Mouse (Mus musculus) intestine, postnatal 0 days (tissue): Measurements from ENCODE around the gene Phyhd1. TPM values are rescaled to one million over a fixed set of nuclear protein-coding genes. Genes with fewer than 3 reads are reported as not detected.

ENCODE experiments used
- ATAC-seq: fragments of 200-750 bp; cut with Nextera tagmentation; 2 replicates; pipeline ENCODE4 v1.8.0; 2017; ENCODE audit warnings: mild to moderate bottlenecking, moderate TSS enrichment, moderate library complexity
- H3K27ac ChIP-seq: fragments of 300-500 bp; sonication (generic); 2 replicates; pipeline ENCODE4 v1.5.1; 2014; ENCODE audit warnings: mild to moderate bottlenecking, low read depth, low read length, moderate library complexity
- H3K27me3 ChIP-seq: fragments of 300-500 bp; sonication (generic); replicated peaks from 2 replicates; pipeline ENCODE4 v1.6.1; 2014; ENCODE audit warnings: low read length, mixed read lengths; ENCODE audit not compliant: control insufficient read depth, insufficient read depth
- H3K36me3 ChIP-seq: fragments of 300-500 bp; sonication (generic); 2 replicates; pipeline ENCODE4 v1.6.1; 2014; ENCODE audit warnings: mild to moderate bottlenecking, moderate library complexity; ENCODE audit not compliant: control insufficient read depth, insufficient read depth
- H3K4me1 ChIP-seq: fragments of 300-500 bp; sonication (generic); replicated peaks from 2 replicates; pipeline ENCODE4 v1.6.1; 2014; ENCODE audit warnings: antibody characterized with exemption, low read length, mixed read lengths; ENCODE audit not compliant: control insufficient read depth, insufficient read depth
- H3K4me2 ChIP-seq: fragments of 300-500 bp; sonication (generic); replicated peaks from 2 replicates; pipeline ENCODE4 v1.6.1; 2014; ENCODE audit warnings: low read depth, mild to moderate bottlenecking, moderate library complexity
- H3K4me3 ChIP-seq: fragments of 300-500 bp; sonication (generic); 2 replicates; pipeline ENCODE4 v1.5.1; 2014; ENCODE audit warnings: low read depth, low read length
- H3K9ac ChIP-seq: fragments of 300-500 bp; sonication (generic); 2 replicates; pipeline ENCODE4 v1.6.1; 2014; ENCODE audit warnings: mild to moderate bottlenecking, low read depth, low read length
- H3K9me3 ChIP-seq: fragments of 300-500 bp; sonication (generic); 2 replicates; pipeline ENCODE4 v1.6.1; 2016; ENCODE audit warnings: mixed run types; ENCODE audit not compliant: control insufficient read depth
- CTCF ChIP-seq: sonication (generic); IDR thresholded peaks from 2 replicates; pipeline ENCODE4 v1.5.1; 2016; ENCODE audit warnings: low read depth, mild to moderate bottlenecking, control low read depth, antibody characterized with exemption, moderate library complexity
- WGBS: fragments of 180-500 bp; shearing (Covaris S2); extraction: QIAGEN DNeasy Blood & Tissue Kit; methylation state at CpG from one replicate; pipeline ENCODE4 v1.1.7; 2014; 5-methylcytosine and 5-hydroxymethylcytosine counted together
- polyA plus RNA-seq: library from polyadenylated mRNA; unstranded; fragments of >200 nt; fragmentation: Nextera tagmentation; extraction: Ambion mirVana; gene quantifications from 2 replicates; pipeline ENCODE4 v1.2.1, GENCODE M21; 2015

Phyhd1 gene
- polyA plus RNA-seq, 1 experiment from 2014 or later, result 3.1 TPM

DNA sequence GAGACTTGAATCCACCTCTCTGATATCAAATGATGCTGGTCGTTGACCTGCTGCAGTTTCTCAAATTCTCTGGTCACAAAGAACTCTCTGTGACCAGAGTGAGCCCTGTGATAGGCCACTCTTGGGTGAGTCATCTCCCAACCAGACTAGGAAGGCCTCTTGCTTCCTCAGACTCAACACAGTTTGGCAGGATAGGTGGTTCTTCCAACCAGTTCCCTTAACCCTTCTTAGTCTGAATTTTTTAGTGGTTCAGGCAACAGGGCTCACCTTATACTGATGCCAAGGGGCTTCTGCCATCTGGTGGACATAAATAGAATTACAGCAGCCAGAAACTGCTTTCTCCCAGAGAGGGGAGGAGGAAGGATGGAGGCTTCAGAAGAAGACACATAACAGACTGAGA is 4.1 kb downstream of the Phyhd1 start:
- no peak overlapping the region for H3K27ac ChIP-seq
- H3K9me3 ChIP-seq, result no peaks in the 10 kb centered on the region
- H3K27me3 ChIP-seq, result no peaks in the 10 kb centered on the region
- no peak overlapping the region for H3K9ac ChIP-seq
- H3K4me3 ChIP-seq, result no peak overlapping the region
- H3K36me3 ChIP-seq, result no peaks in the 10 kb centered on the region
- H3K4me1 ChIP-seq, result 0 out of 2 replicates have a peak, but pooled peaks cover 12% of the 10 kb centered on the region
- peak; percentile 96 for TF ChIP-seq CTCF
- ATAC-seq, result peak; percentile 89
- H3K4me2 ChIP-seq, result no peak overlapping the region
- WGBS, result 3% methylated on average over 1 of the region's 1 CpGs

DNA sequence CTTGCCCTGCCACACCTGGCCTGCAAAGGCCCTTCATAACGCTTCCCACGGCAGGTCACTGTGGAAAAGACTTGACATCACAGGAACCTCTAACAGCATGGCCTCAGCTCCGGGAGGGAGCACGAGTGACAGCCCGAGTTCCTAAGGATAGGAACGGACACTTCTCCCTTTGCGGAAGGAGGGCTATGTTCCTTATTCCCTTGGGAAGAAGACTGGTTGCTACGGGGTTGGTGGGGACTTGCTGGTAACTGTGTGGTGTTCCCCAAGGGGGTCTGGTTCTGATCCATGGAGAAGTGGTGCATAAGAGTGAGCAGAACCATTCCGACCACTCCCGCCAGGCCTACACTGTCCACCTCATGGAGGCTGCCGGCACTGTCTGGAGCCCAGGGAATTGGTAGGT is 14.7 kb downstream of the Phyhd1 start, which contains the start of gene Gm28038:
Gene Gm28038 (plus strand): TSS at position 301 of the 400 bp plus-strand sequence.
- Histone ChIP-seq H3K9ac (no peak within 1 kb of the TSS), H3K4me1 (peaks cover 7% of the 10 kb centered on the region; the same call in 1 of the 2 replicates), H3K27ac (no peak within 1 kb of the TSS), H3K4me3 (no peak within 1 kb of the TSS), H3K36me3 (0 out of 2 replicates have a peak, but pooled peaks cover 5% of the 10 kb centered on the region), H3K27me3 (no peaks in the 10 kb centered on the region), H3K9me3 (no peaks in the 10 kb centered on the region), H3K4me2 (no peak within 1 kb of the TSS)
- no peak for ATAC-seq
- 87% methylated on average over 11 of the region's 11 CpGs for WGBS
- TF ChIP-seq CTCF, result no peak

DNA sequence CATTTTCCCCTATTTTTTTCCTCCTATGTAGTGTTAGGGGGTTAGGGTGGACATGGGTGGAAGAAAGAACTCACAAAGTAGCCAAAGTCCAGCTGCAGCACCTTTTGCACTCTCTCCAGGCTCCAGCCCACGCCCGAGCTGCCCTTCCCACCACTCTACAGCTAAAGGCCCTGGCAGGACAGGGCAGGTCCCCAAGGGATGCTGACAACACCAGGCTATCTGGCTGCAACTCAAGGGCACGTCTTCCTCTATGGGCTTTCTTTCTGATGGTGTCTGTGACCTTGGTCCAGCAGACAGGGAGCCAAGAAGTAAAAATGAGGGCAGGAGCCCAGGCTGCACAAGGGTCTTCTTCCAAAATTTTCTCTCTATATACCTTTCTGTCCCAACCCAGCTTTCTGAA is 15.6 kb downstream of the Phyhd1 start:
- ATAC-seq, result no peak
- TF ChIP-seq CTCF, result no peak
- Histone ChIP-seq H3K9me3 (no peaks in the 10 kb centered on the region), H3K4me2 (no peak overlapping the region), H3K27me3 (no peaks in the 10 kb centered on the region), H3K27ac (no peak overlapping the region), H3K4me3 (no peak overlapping the region), H3K4me1 (peaks cover 7% of the 10 kb centered on the region; the same call in 1 of the 2 replicates), H3K9ac (no peak overlapping the region), H3K36me3 (0 out of 2 replicates have a peak, but pooled peaks cover 5% of the 10 kb centered on the region)
- 61% methylated on average over 3 of the region's 3 CpGs for WGBS

DNA sequence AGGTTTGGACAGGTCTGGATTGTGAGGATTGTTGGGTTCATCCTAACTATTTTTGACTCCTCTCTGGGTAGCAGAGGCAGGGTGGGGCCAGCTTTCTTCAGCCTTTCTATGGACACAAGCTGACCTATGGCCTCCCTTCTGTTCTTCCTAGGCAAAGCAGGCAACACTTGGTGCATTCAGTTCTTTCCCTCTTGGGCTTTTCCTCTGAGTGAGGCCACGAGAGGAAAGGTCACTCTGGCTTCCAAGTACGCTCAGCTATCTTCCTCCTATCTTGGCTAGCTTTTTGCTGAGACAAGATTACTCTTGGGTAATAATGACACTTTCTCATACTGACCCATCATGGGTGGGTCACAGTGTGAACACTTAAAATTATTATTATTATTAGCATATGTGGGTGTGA is 17.2 kb downstream of the Phyhd1 start:
- no peak for TF ChIP-seq CTCF
- H3K36me3 ChIP-seq, result 0 out of 2 replicates have a peak, but pooled peaks cover 5% of the 10 kb centered on the region
- peaks cover 7% of the 10 kb centered on the region; the same call in 1 of the 2 replicates for H3K4me1 ChIP-seq
- H3K9ac ChIP-seq, result no peak overlapping the region
- H3K4me2 ChIP-seq, result no peak overlapping the region
- H3K9me3 ChIP-seq, result no peaks in the 10 kb centered on the region
- 60% methylated on average over 2 of the region's 2 CpGs for WGBS
- ATAC-seq, result no peak
- peak overlapping the region; percentile 15; the same call in 1 of the 2 replicates for H3K27ac ChIP-seq
- no peaks in the 10 kb centered on the region for H3K27me3 ChIP-seq
- no peak overlapping the region for H3K4me3 ChIP-seq

DNA sequence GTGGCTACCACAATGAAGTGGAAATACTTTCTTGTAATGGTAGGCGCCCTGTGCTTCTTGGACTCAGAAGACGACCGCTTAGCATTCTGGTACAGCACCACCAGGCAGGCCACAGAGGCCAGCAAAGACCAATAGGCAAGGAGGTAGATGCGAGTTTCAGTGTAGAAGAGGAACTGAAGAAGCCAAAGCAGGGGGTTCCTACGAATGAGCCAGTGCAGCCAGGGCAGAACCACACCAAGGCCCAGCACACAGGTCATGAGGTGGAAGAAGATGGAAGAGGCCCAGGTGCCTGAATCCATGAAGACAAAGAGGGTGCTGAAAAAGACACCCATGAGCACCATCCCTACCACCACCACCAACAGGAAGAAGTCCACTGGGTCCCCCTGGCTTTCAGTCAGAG is 19.0 kb downstream of the Phyhd1 start:
- ATAC-seq, result no peak
- H3K4me2 ChIP-seq, result peak overlapping the region; percentile 93
- H3K9ac ChIP-seq, result 0 out of 2 replicates have a peak overlapping the region, but pooled peaks have one; percentile 70
- WGBS, result 87% methylated on average over 5 of the region's 5 CpGs
- H3K27ac ChIP-seq, result no peak overlapping the region
- TF ChIP-seq CTCF, result no peak
- H3K9me3 ChIP-seq, result no peaks in the 10 kb centered on the region
- peak overlapping the region; percentile 87 for H3K4me3 ChIP-seq
- 0 out of 2 replicates have a peak, but pooled peaks cover 5% of the 10 kb centered on the region for H3K36me3 ChIP-seq
- H3K4me1 ChIP-seq, result peaks cover 7% of the 10 kb centered on the region; the same call in 1 of the 2 replicates
- H3K27me3 ChIP-seq, result no peaks in the 10 kb centered on the region

DNA sequence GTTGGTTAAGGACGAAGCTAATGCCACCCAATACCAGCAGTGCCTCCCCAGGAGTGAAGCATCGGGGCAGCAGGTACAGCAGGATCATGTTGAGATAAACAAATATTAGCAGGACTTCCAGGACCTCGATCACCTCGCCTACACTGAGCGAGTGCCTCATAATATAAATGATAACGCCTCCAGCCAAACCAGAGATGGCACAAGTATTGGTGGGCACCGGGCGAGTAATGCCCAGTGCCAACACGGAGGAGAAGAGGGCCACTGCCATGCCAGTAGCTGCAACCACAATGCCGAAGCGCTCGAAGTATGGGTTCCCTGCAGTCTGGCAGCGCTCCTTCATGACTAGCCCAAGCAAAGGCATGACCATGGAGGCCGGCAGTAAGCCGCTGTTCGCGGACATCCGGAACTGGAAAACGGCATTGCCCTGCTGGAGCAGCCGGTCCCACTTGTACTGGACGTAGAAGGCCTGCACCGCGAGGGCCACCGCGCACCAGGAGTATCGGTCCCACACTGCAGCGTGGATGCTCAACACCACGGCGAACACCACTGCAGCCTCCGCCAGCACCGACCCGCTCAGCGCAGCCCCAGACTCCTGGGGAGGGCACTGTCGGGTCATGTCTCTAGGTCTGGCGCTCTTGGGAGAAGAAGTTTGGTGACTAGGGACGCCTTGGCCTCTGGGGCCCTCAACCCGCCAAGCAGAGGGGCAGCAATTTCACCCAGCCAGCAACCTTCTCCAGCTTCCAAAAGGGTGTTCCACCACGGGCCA is 19.6 kb downstream of the Phyhd1 start:
- H3K27me3 ChIP-seq, result no peaks in the 10 kb centered on the region
- peak overlapping the region; percentile 70 for H3K9ac ChIP-seq
- H3K4me1 ChIP-seq, result peaks cover 7% of the 10 kb centered on the region; the same call in 1 of the 2 replicates
- 10% methylated on average over 38 of the region's 38 CpGs for WGBS
- no peaks in the 10 kb centered on the region for H3K9me3 ChIP-seq
- peak overlapping the region; percentile 93 for H3K4me2 ChIP-seq
- 0 out of 2 replicates have a peak, but pooled peaks have one; percentile 1 for TF ChIP-seq CTCF
- no peak overlapping the region for H3K27ac ChIP-seq
- H3K4me3 ChIP-seq, result peak overlapping the region; percentile 87
- peaks cover 5% of the 10 kb centered on the region; the same call in 1 of the 2 replicates for H3K36me3 ChIP-seq
- ATAC-seq, result peak; percentile 46
